Mouse (Mus musculus) T-helper 17 cell (primary cell): Measurements from ENCODE around the gene Dab1.

Experiments used
- in situ Hi-C, 2 experiments: fragments of 300-600 bp; cut with MboI, MseI; formaldehyde crosslinking; loops; 1 replicate in 1 of 2; 2 replicates in 1 of 2; pipeline ENCODE4 v1.15.1; 2025; ENCODE audit warnings: high pct_unique_total_duplicates in 2 of 2

The Dab1 gene

DNA sequence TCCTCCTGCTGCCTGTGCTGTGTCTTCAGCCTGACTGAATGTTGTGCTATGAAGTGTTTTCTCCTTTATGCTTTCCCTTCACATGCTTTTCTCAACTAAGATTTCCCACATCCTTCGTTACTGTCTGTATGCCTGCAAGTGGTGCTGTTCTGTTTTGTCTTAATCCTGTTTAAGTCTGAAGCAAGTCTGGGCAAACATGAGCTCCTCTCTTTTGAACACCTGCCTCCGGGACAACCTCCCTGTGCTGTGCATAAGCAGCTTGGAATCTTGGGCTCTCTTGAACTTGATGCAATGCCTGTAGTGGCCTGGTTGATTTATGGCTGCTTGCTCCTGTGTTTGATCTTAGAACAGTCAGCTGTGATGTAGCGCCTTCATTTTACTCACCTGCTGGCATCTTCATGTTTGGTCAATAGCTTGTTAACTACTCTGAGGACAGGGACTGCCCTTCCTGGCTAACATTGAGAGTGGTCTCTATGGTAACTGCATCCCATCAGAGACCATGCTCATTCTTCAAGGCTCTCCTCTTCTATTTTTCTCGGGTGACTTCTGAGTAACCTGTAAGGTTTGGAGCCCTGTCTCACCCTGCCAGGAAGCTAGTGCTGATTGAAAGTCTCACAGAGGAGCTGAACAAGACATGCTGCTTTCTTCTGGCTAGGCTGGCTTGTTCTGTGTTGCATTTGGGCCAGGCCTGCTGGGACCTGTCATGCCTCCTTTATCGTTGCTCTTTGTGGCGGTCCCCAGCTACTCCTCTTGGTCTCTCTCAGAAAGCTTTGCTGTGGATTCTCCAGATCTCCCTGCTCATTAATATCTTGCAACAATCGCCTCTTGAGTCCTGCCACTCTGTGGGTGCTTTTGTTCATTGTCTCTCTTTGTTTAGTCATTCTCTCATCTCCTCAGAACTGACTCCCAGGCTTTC is 342.2 kb downstream of the Dab1 start:
- in situ Hi-C loops = loop anchor here in 1 of 2 experiments (10.0 kb wide), 1 partner anchor 1947 kb away; no protein-coding TSS in a partner anchor

DNA sequence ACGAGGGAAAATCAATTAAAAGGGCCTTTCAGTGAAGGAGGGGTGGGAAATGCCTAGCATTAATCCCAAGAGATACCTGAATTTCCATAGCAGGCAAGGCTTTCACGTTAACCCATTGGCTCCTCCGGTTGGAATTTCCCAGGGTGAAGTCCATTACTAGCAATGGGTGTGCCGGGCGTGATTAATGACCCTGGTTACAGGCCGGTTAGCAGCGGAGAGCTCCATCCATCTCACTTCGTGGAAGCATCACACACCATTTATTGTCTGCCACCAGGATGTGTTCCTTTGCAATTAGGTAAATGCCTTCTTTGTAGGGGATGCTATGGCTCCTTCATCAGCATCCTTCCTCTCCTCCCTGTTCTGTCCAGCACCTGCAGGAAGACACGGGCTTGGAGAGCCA is 350.7 kb downstream of the Dab1 start:
- in situ Hi-C loops = loop anchor here in 1 of 2 experiments (10.0 kb wide), 1 partner anchor 1955 kb away; no protein-coding TSS in a partner anchor

DNA sequence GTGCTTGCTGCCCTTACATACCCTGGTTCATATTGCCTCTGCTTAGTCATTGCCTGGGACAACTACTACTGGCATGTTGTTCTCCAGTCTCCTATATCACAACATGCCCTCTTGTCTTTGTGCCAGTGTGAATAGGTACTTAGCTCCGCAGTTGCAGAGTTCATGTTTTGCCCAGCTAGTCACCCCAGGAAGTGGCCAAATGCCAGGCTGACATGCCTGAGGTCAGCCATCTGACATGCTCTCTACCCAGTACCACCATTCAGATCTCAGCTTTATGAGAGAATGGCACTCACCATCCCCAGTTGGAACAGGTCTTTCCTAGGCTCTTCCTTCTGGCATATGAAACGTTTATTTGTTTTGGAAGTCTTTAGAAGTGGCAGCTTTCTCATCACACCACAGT is 355.4 kb downstream of the Dab1 start:
- in situ Hi-C loops = no loop called here

DNA sequence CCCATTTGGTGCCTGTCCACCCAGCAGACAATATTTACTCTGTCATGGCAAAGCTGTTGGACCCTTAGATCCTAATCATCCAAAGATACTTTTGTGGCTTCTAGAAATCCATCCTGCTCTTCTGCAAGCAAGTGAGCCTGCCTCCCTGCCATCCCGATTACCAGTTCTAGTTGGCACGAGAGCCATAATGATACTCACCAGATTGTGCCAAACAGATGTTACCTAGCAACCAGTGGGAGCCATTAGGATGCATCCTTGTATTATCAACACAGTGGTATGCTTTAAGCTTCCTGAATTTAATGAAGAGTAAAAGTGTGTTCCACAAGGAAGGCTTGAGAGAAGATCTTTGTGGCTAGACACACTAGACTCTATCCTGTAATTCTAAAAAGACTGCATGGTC is 355.8 kb downstream of the Dab1 start:
- in situ Hi-C loops = no loop called here

DNA sequence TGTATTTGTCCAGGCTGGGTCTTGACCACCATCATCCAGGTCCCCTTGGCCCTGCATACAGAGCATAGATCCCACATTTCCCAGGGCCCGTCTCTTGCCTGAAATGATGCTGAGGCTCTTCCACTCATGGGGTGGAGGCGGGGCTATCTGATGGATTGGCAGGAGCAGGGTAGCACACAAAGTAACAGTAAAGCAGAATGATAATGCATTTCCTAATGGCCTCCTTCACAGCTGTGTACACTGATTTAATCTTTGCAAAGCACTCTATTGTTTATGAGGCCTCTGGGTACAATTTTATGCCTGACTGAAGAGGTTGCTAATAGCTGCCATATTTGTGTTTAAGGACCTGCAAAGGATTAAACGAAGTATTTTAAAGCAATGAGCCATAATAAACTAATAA is 374.7 kb downstream of the Dab1 start:
- in situ Hi-C loops = no loop called here

DNA sequence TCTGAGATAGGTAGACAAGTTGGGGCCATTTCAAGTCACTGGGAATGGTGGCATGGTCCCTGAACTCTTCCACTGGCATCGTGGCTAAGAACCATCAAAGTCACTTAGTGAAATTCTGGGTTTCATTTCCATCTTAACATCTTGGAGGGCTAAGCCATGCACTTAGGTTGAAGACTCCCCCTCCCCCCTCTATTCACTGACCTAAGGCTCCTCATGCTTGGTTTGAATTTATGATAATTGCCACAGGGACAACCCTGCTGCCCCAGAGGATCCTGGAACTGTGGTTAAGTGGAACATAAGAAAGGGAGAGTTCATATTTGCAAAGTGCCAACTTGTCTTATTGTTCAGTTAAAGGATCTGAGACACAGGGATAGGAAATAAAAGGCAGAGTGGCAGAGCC is 375.2 kb downstream of the Dab1 start:
- in situ Hi-C loops = no loop called here

DNA sequence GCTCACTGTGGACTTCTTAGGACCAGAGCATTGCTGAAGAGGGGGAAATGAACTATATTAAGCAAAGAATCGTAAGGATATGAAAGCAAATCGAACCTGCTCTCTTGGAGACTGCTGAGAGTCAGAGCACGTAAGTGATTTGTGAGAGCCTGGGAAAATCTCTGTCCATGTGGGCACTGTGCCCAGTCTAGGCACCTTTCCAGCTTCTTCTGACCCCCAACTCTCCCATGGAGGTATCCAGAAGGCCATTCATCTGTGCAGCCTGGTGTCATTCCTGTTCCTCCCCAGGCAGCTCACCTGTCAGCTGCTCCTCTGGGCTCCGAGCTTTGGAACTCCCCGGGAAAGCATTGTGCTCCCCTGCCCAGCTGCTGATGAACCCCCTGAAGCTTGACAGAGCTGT is 389.2 kb downstream of the Dab1 start:
- in situ Hi-C loops = no loop called here

DNA sequence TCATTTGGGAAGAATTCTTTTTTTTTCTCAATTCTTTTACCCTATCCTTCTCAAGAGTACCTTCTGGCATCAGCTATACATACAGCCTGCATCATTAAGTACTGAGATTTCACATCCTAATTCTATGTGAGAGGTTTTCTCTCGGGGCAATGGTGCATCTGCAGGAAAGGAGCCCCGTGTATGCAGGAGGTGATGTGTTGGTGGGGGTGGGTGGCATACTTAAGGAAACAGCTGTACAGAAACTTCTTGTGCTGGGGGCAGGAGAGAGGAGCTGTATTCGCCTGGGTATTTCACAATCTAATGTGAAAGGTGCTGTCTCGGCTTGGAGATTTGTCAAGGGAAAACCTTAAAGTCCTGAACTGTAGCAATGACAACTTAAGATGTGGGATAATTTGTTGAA is 392.5 kb downstream of the Dab1 start:
- in situ Hi-C loops = no loop called here

DNA sequence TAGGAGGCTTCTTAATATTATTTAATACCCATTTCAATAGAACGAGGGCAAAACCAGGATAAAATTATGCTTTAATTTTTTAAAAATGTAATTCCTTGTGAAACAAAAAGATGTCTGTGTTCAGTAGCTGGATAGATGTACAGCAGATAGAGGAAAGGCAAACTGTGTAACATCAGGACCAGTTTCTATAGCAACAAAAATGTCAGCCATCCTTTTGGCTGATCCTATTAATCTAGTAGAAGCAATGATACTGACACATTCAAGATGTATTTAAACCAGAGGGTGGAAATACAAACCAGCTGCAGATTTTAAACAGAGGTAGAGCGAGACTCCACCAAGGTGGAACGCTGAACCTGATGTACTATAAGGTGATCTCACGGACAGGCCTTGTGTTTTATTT is 393.0 kb downstream of the Dab1 start:
- in situ Hi-C loops = no loop called here

DNA sequence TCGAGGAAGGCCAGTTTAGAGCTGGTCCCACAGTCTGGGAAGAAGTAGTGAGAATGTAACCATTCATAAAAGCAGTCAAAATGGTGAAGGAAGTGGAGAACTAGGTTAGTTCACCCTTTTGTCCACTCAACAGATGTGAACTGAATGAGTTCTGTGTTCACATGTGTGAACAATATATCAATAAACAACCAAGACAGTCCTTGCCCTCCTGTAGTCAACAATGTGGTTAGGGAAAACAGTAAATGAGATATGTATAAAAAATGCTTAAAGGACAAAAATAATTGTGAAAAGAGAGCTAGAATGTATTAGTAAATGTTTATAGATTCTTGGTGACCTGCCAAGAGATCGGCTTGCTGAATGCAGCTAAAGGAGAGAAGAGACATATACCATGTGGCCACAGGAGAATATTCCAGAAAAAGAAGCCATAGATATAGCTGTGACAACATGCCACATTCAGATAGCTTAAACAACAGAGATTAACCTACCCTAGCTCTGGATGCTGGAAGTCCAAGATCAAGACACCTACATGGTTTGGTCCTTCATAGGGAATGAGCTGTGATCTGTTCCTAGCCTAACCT is 406.0 kb downstream of the Dab1 start:
- in situ Hi-C loops = no loop called here

DNA sequence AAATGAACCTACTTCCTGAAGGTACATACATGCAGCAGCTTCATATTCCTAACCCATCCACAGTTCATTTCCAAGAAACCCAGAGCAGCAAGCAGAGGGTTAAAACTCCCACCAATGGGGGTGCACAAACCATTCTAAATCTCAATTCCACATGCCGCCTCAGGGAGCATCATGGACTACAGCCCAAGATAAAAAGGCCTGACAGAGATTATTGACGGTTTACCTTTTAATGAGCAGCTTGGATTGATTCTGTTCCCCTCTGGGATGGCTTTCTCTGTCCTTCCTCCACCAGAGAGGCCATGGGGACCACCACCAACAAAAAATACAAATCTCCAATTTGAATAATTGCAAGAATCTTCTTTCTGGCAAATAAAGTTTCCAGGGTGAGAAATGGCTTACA is 407.7 kb downstream of the Dab1 start:
- in situ Hi-C loops = no loop called here

DNA sequence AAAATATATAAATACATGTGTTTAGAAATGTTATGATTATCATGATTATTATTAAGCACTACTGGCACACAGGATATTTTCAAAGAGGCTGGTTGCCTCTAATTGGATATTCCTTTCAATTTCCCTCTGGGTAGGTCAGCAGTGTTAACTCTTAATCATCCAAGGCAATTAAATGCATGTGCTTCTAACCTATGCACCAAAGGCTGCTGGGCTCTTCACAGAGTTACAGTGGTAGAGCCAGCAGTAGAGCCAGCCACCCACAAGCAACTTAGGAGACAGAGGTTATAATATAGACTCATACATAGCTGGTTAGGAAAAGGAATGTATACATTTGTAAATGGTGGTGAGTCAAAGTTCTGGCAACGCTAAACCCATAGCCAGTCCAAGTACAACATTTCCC is 408.1 kb downstream of the Dab1 start:
- in situ Hi-C loops = no loop called here

DNA sequence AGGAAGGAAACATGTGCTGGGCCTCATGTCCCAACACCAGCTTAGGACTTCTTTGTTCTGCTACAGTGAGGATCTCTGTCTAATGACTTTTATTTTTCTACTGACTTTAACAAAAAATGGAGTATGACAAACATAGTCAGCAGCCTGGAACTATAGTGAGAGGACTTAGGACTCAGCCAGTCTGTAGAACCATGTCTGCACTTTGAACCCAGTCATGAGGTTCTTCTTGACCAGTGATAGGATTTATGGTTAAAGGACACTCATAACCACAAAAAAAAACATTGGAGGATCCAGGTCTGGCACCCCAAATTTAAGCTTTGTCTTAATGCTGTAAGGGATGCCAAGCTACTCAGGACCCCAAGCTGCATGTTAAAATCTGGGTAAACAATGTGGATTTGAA is 416.9 kb downstream of the Dab1 start:
- in situ Hi-C loops = loop anchor here in 1 of 2 experiments (10.0 kb wide), 1 partner anchor 169 kb away; no protein-coding TSS in a partner anchor

DNA sequence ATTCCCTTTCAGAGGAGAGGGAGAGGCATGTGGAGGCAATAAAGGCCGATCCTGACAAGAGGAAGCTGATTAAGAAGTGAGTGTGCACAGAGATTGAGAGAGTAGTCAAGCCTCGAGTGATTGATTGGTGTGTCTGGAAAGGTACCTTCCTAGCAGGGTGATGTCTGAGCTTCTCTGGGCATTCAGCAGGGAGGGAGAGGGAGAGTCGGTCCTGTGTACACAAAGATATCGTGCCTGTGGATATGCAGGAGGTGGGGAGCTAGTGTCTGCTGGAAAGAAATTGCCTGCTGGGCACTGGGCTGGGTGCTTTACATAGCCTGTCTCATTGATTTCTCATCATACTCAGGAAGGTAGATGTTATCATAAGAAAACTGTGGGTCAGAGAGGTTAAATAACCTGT is 420.4 kb downstream of the Dab1 start:
- in situ Hi-C loops = loop anchor here in 1 of 2 experiments (10.0 kb wide), 1 partner anchor 165 kb away; no protein-coding TSS in a partner anchor

DNA sequence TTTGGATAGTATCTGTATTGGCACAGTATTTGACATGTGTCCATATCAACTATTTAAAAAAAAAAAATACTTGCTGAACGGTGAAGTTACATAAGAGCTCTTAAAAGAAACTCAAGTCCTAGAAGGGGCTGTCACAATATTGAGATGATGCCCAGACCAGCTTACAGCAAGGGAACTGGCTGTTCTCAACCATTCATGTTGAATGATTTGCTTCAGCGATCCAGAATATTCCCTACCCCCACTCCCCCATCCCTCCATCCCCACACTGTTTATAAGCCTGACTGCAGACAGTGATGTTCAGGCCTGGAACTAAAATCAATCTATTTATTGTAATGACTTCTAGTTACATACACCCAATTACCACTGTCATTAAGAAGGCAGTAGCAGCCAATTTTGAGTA is 424.3 kb downstream of the Dab1 start:
- in situ Hi-C loops = no loop called here

DNA sequence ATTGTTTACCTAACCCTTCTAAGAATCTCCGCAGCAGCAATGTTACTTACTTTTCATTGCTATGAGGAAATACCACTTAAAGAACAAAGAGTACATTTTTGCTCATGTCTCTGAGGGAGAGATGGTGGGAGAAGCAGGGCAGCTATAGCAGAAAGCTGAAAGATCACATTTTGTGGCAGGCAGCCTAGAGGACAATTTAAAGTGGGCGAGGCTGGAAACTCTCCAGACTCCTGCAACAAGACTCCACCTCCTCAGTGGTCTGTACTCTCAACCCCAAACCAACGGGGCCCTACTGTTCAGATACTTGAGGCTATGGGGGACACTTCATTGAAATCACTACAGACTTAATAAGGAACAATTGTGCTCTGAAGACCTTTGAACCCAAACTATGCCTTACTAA is 425.5 kb downstream of the Dab1 start:
- in situ Hi-C loops = no loop called here

DNA sequence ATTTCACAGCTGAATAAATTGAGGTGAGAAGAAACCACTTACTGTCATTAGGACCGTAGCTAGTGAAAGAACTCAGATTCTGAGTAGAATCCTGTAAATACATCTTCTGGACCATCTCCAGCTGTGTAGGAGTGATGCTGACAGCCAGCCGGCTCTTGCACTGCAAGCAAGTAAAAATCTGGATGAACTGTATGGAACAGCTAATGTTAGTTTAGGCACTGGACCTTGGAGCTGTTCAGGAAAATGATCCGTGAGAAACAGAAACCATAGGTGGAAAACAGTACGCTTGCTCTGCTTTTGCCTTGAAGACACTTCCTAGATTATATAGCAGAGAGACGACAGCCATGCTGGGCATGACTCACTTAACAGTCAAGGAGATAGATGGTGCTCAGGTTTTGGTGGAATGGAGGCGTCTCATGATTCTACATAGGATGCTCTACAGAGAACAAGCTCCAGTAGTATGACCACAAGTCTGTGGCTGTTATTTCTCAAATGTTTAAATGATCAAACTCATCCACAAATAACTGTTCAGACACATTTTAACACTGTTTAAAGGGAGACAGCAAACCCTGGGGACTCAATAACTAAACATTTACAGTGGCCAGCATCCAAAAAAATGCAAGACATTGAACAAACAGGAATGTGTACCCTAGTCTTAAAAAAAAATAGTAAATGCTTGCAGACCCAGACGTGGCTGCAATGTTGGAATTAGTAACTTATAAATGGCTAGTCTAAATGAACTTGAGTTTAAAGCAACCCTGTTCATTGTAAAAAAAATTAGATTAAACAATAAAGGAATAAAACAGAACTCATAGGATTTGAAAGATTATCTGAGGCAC is 429.0 kb downstream of the Dab1 start:
- in situ Hi-C loops = no loop called here

DNA sequence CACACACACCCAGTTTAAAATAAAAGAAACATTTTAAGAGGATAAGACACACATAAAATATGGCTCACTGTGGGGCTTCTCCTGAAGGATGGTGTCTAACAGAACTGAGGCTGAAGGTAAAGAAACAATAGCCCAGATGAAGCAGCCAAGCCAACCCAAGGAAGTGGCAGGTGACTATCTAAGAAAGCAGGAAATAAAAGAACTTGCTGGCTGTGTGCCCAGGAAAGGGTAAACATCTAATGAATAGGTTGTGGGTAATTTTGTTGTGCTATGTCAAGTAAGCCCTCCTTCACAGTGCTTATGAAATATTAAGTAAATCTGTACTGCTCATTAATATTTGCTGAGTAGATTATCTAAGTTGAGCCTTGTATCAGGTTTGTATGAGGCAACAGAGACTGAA is 438.0 kb downstream of the Dab1 start:
- in situ Hi-C loops = no loop called here

DNA sequence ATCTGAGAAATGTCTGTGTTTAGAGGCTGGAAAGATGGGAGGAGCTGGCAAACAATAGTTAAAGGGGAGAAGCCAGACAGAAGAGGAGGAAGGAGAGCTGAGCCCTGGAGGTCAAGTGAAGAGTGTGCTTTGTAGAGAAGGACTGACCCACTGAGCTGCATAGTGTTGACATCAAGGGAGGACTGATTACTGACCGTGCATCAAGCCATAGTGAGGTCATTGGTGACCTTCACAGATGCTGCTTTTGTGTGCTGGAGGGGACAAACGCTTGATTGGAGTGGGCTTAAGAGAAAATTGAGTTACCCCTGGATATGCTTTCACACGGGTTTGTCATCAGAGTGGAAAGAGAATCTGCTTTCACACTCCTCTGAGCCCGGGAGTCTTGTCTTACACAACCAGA is 440.4 kb downstream of the Dab1 start:
- in situ Hi-C loops = no loop called here

DNA sequence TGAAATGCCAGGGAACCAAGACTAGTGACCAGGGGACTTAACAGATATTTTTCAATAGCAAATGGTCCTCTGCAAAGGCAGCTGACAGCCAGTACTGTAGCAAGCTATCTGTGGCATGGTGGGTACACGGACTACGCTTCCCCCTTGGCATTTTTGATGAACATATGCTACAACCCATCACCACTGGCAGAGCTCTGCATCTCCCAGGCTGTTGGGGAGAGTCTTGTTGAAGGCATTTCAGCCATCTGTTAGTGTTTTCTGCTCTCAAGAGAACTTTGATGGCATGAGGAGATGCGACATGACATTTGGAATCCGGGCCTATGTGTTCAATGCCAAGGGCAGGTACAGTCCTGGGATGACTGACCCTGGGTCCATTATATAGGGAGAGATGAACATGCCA is 443.2 kb downstream of the Dab1 start:
- in situ Hi-C loops = no loop called here

DNA sequence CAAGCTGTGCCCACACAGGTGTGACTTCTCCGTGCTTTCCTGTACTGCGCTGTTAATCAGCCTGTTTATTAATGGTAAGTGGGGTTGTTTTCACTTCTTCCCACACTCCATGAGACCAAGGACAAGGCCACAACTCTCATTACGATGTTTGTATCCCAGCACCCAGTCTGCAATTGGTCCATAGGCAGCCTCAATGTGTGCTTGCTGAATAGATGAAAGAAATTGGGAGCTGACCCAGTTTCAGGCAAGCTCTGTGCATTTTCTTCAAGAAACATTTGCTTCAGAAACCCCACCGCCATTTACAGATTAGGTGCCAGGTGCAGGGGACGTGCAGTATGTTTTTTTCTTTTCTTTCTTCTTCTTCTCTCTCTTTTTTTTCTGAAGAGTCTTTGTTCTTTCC is 447.7 kb downstream of the Dab1 start:
- in situ Hi-C loops = no loop called here

DNA sequence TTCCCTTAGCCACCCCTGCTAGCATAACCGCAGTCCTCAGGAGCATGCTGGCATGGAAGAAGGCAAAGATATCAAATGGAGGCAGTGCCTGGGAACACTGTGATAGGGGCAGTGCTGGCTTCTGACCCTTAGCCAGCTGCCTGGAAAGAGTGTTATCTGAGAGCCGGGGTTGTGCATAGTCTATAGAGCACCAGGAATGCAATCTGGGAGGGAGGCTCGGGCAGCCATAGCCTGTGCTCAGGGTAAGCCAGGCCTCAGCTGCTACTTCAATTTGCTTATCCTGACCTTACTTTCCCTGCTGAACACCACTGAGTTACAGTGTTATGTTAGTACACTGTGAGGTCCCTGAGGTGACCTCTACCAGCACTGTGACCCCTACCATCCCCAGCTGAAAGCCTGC is 448.6 kb downstream of the Dab1 start:
- in situ Hi-C loops = no loop called here
